Mouse (Mus musculus): Measurements from ENCODE around the gene Ldlrad1. TPM values are rescaled to one million over a fixed set of nuclear protein-coding genes. Genes with fewer than 3 reads are reported as not detected.

The Ldlrad1 gene
- polyA plus RNA-seq, 1 experiment from 2014 or later = not detected

GRCm38 (mm10) chr4:107179561-107179960 is 29.4 kb upstream of the Ldlrad1 start:
- POLR2A ChIA-PET = no interaction called here
- ATAC-seq (no peak), DNase-seq (ENCODE audit: low read depth, low spot score) (no peak)
- TF ChIP-seq CTCF (IDR thresholded peaks at IDR 0.05) = no peak
- CTCF ChIA-PET = interaction anchor here (1.3 kb wide), 1 partner anchor 187 kb away, joined by 4 read pairs; no protein-coding TSS in a partner anchor
- H3K27me3 ChIP-seq = no peaks in the 10 kb centered on the region
- in situ Hi-C loops (cut with MboI; ENCODE audit: low pct_unique_long_range_greater_than_20kb) = no loop called here

- ATAC-seq (no peak), DNase-seq (ENCODE audit: low read depth, low spot score) (no peak)
- TF ChIP-seq CTCF (IDR thresholded peaks at IDR 0.05) = no peak
- no peaks in the 10 kb centered on the region for H3K27me3 ChIP-seq
- in situ Hi-C loops (cut with MboI; ENCODE audit: low pct_unique_long_range_greater_than_20kb) = no loop called here
- ChIA-PET CTCF (no interaction called here), POLR2A (no interaction called here)
These were observed 28.2 kb upstream of the Ldlrad1 start for GRCm38 (mm10) chr4:107180746-107181145.

- no peak for DNase-seq (ENCODE audit: low read depth, low spot score)
- ATAC-seq = no peak
- no peak for TF ChIP-seq CTCF (IDR thresholded peaks at IDR 0.05)
- POLR2A ChIA-PET = no interaction called here
- no peaks in the 10 kb centered on the region for H3K27me3 ChIP-seq
- in situ Hi-C loops (cut with MboI; ENCODE audit: low pct_unique_long_range_greater_than_20kb) = no loop called here
- CTCF ChIA-PET = no interaction called here
These were observed 27.1 kb upstream of the Ldlrad1 start for GRCm38 (mm10) chr4:107181866-107182265.

GRCm38 (mm10) chr4:107182796-107183195 is 26.2 kb upstream of the Ldlrad1 start:
- H3K27me3 ChIP-seq = no peaks in the 10 kb centered on the region
- ChIA-PET POLR2A (no interaction called here), CTCF (interaction anchor here (1.9 kb wide), 1 partner anchor 19 kb away, joined by 7 read pairs; no protein-coding TSS in a partner anchor)
- no peak for TF ChIP-seq CTCF (IDR thresholded peaks at IDR 0.05)
- in situ Hi-C loops (cut with MboI; ENCODE audit: low pct_unique_long_range_greater_than_20kb) = no loop called here
- ATAC-seq (no peak), DNase-seq (ENCODE audit: low read depth, low spot score) (no peak)

GRCm38 (mm10) chr4:107183203-107183602 is 25.8 kb upstream of the Ldlrad1 start:
- in situ Hi-C loops (cut with MboI; ENCODE audit: low pct_unique_long_range_greater_than_20kb) = no loop called here
- ATAC-seq = no peak
- ChIA-PET POLR2A (no interaction called here), CTCF (interaction anchor here (1.9 kb wide), 1 partner anchor 19 kb away, joined by 7 read pairs; no protein-coding TSS in a partner anchor)
- no peaks in the 10 kb centered on the region for H3K27me3 ChIP-seq
- no peak for DNase-seq (ENCODE audit: low read depth, low spot score)
- TF ChIP-seq CTCF (IDR thresholded peaks at IDR 0.05) = no peak

- DNase-seq (ENCODE audit: low read depth, low spot score) (peak; percentile 93), ATAC-seq (peak; percentile 69)
- ChIA-PET POLR2A (interaction anchor here (1.2 kb wide), 1 partner anchor 273 kb away, joined by 3 read pairs; no protein-coding TSS in a partner anchor), CTCF (interaction anchor here (1.0 to 1.1 kb wide), 2 partner anchors 14 to 24 kb away, joined by 3 read pairs; no protein-coding TSS in a partner anchor)
- no peaks in the 10 kb centered on the region for H3K27me3 ChIP-seq
- TF ChIP-seq CTCF (IDR thresholded peaks at IDR 0.05) = no peak
- in situ Hi-C loops (cut with MboI; ENCODE audit: low pct_unique_long_range_greater_than_20kb) = no loop called here
These were observed 23.3 kb upstream of the Ldlrad1 start for GRCm38 (mm10) chr4:107185703-107186102.

GRCm38 (mm10) chr4:107193841-107194240 is 15.1 kb upstream of the Ldlrad1 start:
- in situ Hi-C loops (cut with MboI; ENCODE audit: low pct_unique_long_range_greater_than_20kb) = no loop called here

GRCm38 (mm10) chr4:107196454-107196853 is 12.5 kb upstream of the Ldlrad1 start:
- no peak for ATAC-seq
- ChIA-PET CTCF (no interaction called here), POLR2A (no interaction called here)
- H3K27me3 ChIP-seq = no peaks in the 10 kb centered on the region
- in situ Hi-C loops (cut with MboI; ENCODE audit: low pct_unique_long_range_greater_than_20kb) = no loop called here
- TF ChIP-seq CTCF (IDR thresholded peaks at IDR 0.05) = no peak
- DNase-seq (ENCODE audit: low read depth, low spot score) = no peak

More at GRCm38 (mm10) chr4:107193841-107194240, 15.1 kb upstream of the Ldlrad1 start:
- H3K27me3 ChIP-seq = no peaks in the 10 kb centered on the region
- CTCF ChIA-PET = no interaction called here
- DNase-seq (ENCODE audit: low read depth, low spot score) = no peak
- no peak for ATAC-seq
- no peak for TF ChIP-seq CTCF (IDR thresholded peaks at IDR 0.05)
- POLR2A ChIA-PET = no interaction called here

GRCm38 (mm10) chr4:107198072-107198471 is 10.9 kb upstream of the Ldlrad1 start:
- CTCF ChIA-PET = no interaction called here
- no peak for TF ChIP-seq CTCF (IDR thresholded peaks at IDR 0.05)
- in situ Hi-C loops (cut with MboI; ENCODE audit: low pct_unique_long_range_greater_than_20kb) = no loop called here
- ATAC-seq = no peak
- H3K27me3 ChIP-seq = no peaks in the 10 kb centered on the region
- POLR2A ChIA-PET = no interaction called here
- DNase-seq (ENCODE audit: low read depth, low spot score) = no peak

- no peak for ATAC-seq
- POLR2A ChIA-PET = interaction anchor here (0.7 kb wide), 1 partner anchor 173 kb away, joined by 4 read pairs; no protein-coding TSS in a partner anchor
- in situ Hi-C loops (cut with MboI; ENCODE audit: low pct_unique_long_range_greater_than_20kb) = no loop called here
These were observed 7.2 kb upstream of the Ldlrad1 start for GRCm38 (mm10) chr4:107201779-107202178.

GRCm38 (mm10) chr4:107203001-107203400 is 6.0 kb upstream of the Ldlrad1 start:
- ATAC-seq (no peak), DNase-seq (ENCODE audit: low read depth, low spot score) (no peak)
- in situ Hi-C loops (cut with MboI; ENCODE audit: low pct_unique_long_range_greater_than_20kb) = no loop called here
- no peak for TF ChIP-seq CTCF (IDR thresholded peaks at IDR 0.05)
- POLR2A ChIA-PET = no interaction called here
- CTCF ChIA-PET = no interaction called here
- H3K27me3 ChIP-seq = no peaks in the 10 kb centered on the region

More at GRCm38 (mm10) chr4:107201779-107202178, 7.2 kb upstream of the Ldlrad1 start:
- no peak for TF ChIP-seq CTCF (IDR thresholded peaks at IDR 0.05)
- CTCF ChIA-PET = no interaction called here
- H3K27me3 ChIP-seq = no peaks in the 10 kb centered on the region
- DNase-seq (ENCODE audit: low read depth, low spot score) = no peak

GRCm38 (mm10) chr4:107207016-107207415 is 2.0 kb upstream of the Ldlrad1 start:
- in situ Hi-C loops (cut with MboI; ENCODE audit: low pct_unique_long_range_greater_than_20kb) = no loop called here
- no peaks in the 10 kb centered on the region for H3K27me3 ChIP-seq
- DNase-seq (ENCODE audit: low read depth, low spot score) (no peak), ATAC-seq (no peak)
- ChIA-PET POLR2A (no interaction called here), CTCF (no interaction called here)
- TF ChIP-seq CTCF (IDR thresholded peaks at IDR 0.05) = no peak
